Mouse (Mus musculus): ENCODE data around the gene Mmgt1.

DNA sequence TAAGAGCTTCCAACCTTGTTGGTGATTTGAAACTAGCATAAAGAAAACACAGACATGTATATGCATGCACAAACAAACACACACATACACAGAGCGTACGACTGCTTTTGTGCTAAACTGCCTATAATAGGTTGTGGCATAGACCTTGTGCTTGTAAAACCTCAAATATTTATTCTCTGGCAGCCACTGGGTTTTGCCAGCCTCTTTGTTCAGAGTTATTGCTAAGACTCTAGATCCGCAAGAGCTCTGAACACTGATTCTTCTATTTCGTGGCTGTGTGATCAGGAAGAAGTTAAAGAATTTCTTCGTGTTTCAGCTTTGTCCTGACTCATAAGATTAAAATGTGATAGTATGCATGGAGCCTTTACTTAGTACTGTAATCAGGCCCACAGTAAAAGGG, 38.3 kb upstream of the Mmgt1 start:
- TF ChIP-seq POLR2A (IDR thresholded peaks at IDR 0.05; ENCODE audit: insufficient read depth, low read depth, low read length) (no peak), CTCF (IDR thresholded peaks at IDR 0.05) (no peak)
